Mouse (Mus musculus) thymus, adult 2 months (tissue): ENCODE data around the gene Nfkbiz.

Experiments
- CTCF ChIP-seq: fragments of 200-500 bp; IDR thresholded peaks from 2 replicates; pipeline ENCODE4 v1.5.1; 2012; ENCODE audit warnings: mild to moderate bottlenecking, control low read depth, low read length, moderate library complexity, borderline replicate concordance; ENCODE audit not compliant: control insufficient read depth, poor library complexity, insufficient read depth; ENCODE audit errors: extremely low read depth
- POLR2A ChIP-seq: fragments of 200-500 bp; IDR thresholded peaks from 2 replicates; pipeline ENCODE4 v1.6.1; 2012; ENCODE audit warnings: mild to moderate bottlenecking, low read length, control low read depth, moderate library complexity; ENCODE audit not compliant: control insufficient read depth, poor library complexity, insufficient read depth; ENCODE audit errors: extremely low read depth

DNA sequence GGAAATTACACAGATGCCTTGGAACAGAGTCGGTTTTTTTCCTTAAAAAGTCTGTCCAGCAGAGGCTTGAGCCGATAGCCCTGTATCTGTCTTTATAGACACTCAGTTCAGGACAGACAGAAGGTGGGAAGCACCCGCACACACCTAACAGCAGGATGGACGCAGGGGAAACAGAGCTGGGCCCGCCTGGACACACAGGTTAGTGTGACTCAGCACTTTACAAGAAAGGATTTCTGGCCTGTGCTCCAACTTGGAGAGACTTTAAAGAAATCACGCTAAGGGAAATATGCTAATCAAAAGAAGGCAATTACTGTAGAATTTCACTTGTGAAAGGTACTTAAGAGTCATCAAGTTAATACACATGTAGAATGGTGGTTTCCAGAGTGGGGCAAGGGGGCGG, 54.3 kb downstream of the Nfkbiz start:
- TF ChIP-seq CTCF (no peak), POLR2A (no peak)
